Comparison of ENCODE assay signal across 9 mouse cellular contexts in the genomic region with DNA sequence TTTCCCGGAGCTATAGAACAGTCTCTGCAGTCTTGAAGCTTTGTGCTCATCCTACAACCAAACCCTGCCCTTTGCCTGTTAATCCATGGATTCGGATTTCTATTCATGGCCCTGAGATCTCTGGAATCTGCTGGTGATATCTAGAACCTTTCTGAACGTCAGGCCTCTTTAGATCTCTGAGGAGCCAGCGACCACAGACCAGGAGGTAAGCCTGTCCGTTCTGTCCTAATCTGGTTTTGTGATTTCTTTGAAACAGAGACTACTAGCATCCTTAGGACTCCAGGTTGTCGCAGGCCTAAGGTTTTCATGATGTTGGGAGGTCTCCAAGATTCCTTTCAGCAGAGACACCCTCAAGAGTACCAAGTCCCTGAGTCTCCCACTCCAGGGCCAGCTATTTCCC. TPM values are rescaled to one million over a fixed set of nuclear protein-coding genes. Genes with fewer than 3 reads are reported as not detected.
DNase-seq lines count a peak whose midpoint lies in the region; ATAC-seq and TF ChIP-seq lines count a peak whose summit lies in the region.
"Had no signal": no experiment of that assay in that cellular context is flagged by ENCODE, and none has a peak within 500 bp of the region (broad histone marks: within the 10 kb centered on the region; RNA-seq: fewer than 3 reads in every experiment).

No protein-coding gene starts in this region.

- peak overlapping the region; percentile 83 for H3K4me2 ChIP-seq in kidney, embryonic 16.5 days (replicated peaks; ENCODE audit: low read depth, low read length)
- H3K4me2 ChIP-seq in midbrain, embryonic 14.5 days (ENCODE audit: low read length), result peak overlapping the region; percentile 84

- no peak for TF ChIP-seq POLR2A in ES-Bruce4 (IDR thresholded peaks at IDR 0.05; ENCODE audit: insufficient read depth, low read length)
- TF ChIP-seq POLR2A in embryonic fibroblast, embryonic 13.5 days (IDR thresholded peaks at IDR 0.05; ENCODE audit: low read depth, low read length), result no peak

- DNase-seq in heart, adult 8-10 months (ENCODE audit: low spot score), result peak; percentile 33
- DNase-seq in heart, postnatal 25 days (ENCODE audit: low spot score), result no peak
- no peak for DNase-seq in midbrain, embryonic 14.5 days
- DNase-seq in spleen, postnatal 10 days (ENCODE audit: low spot score in 2 of 2), result no peak
- no peak for DNase-seq in retina, embryonic 14.5 days (ENCODE audit: low spot score)

- H3K36me3 ChIP-seq in ES-Bruce4 (ENCODE audit: control insufficient read depth, insufficient read depth, low read length, poor library complexity, severe bottlenecking), result no peaks in the 10 kb centered on the region
- H3K36me3 ChIP-seq in kidney, embryonic 16.5 days (ENCODE audit: insufficient read depth, low read length), result peaks cover 27% of the 10 kb centered on the region
- peaks cover 26% of the 10 kb centered on the region for H3K36me3 ChIP-seq in midbrain, embryonic 14.5 days (ENCODE audit: control insufficient read depth, insufficient read depth, low read length)

- TF ChIP-seq CTCF in ES-Bruce4 (IDR thresholded peaks at IDR 0.05; ENCODE audit: low read depth, low read length), result no peak
- TF ChIP-seq CTCF in embryonic fibroblast, embryonic 13.5 days (IDR thresholded peaks at IDR 0.05; ENCODE audit: borderline replicate concordance, insufficient read depth, low read length), result no peak

- no peaks in the 10 kb centered on the region for H3K27me3 ChIP-seq in ES-Bruce4 (ENCODE audit: control insufficient read depth, insufficient read depth, low read length, poor library complexity, severe bottlenecking)
- no peaks in the 10 kb centered on the region for H3K27me3 ChIP-seq in kidney, embryonic 16.5 days (ENCODE audit: insufficient read depth, low read length)
- H3K27me3 ChIP-seq in midbrain, embryonic 14.5 days (ENCODE audit: control insufficient read depth, insufficient read depth, low read length), result peaks cover 9% of the 10 kb centered on the region; the same call in 1 of the 2 replicates
- H3K27me3 ChIP-seq: Patski had no signal

- no peaks in the 10 kb centered on the region for H3K4me1 ChIP-seq in ES-Bruce4 (ENCODE audit: control insufficient read depth, insufficient read depth, low read length)
- H3K4me1 ChIP-seq in embryonic fibroblast, embryonic 13.5 days (ENCODE audit: control insufficient read depth, insufficient read depth, low read length), result peaks cover 6% of the 10 kb centered on the region
- H3K4me1 ChIP-seq in kidney, embryonic 16.5 days (ENCODE audit: insufficient read depth, low read length), result peaks cover 34% of the 10 kb centered on the region
- peaks cover 36% of the 10 kb centered on the region for H3K4me1 ChIP-seq in midbrain, embryonic 14.5 days (ENCODE audit: control insufficient read depth, insufficient read depth, low read length)

- intact Hi-C loops in heart, postnatal 25 days (cut with DNase I), result loop anchor here (5.0 kb wide), 1 partner anchor 37 kb away; no protein-coding TSS in a partner anchor

- ATAC-seq in kidney, embryonic 16.5 days (ENCODE audit: low FRiP score, low TSS enrichment), result 0 out of 2 replicates have a peak, but pooled peaks have one; percentile 0
- no peak for ATAC-seq in midbrain, embryonic 14.5 days (ENCODE audit: low FRiP score, low TSS enrichment)

- H3K9ac ChIP-seq in ES-Bruce4 (ENCODE audit: low read depth, poor library complexity, severe bottlenecking), result peak overlapping the region; percentile 51
- H3K9ac ChIP-seq in kidney, embryonic 16.5 days (replicated peaks; ENCODE audit: low read length), result peak overlapping the region; percentile 75
- H3K9ac ChIP-seq in midbrain, embryonic 14.5 days (replicated peaks; ENCODE audit: low read length), result peak overlapping the region; percentile 80

- 26% methylated on average over 6 of the region's 6 CpGs for WGBS in kidney, embryonic 16.5 days
- WGBS in midbrain, embryonic 14.5 days, result 13% methylated on average over 6 of the region's 6 CpGs

- no peak overlapping the region for H3K27ac ChIP-seq in ES-Bruce4 (ENCODE audit: insufficient read depth, low read length)
- H3K27ac ChIP-seq in embryonic fibroblast, embryonic 13.5 days (ENCODE audit: insufficient read depth, low read length), result peak overlapping the region; percentile 80
- H3K27ac ChIP-seq in kidney, embryonic 16.5 days (ENCODE audit: low read length), result peak overlapping the region; percentile 89
- H3K27ac ChIP-seq in midbrain, embryonic 14.5 days (replicated peaks; ENCODE audit: low read depth, low read length), result peak overlapping the region; percentile 92

- peak overlapping the region; percentile 52 for H3K4me3 ChIP-seq in ES-Bruce4 (ENCODE audit: low read depth, low read length)
- H3K4me3 ChIP-seq in embryonic fibroblast, embryonic 13.5 days (ENCODE audit: insufficient read depth, low read length), result peak overlapping the region; percentile 23
- H3K4me3 ChIP-seq in kidney, embryonic 16.5 days (ENCODE audit: low read length), result peak overlapping the region; percentile 76
- peak overlapping the region; percentile 71 for H3K4me3 ChIP-seq in midbrain, embryonic 14.5 days (replicated peaks; ENCODE audit: low read depth, low read length)

- TF ChIP-seq EP300 in ES-Bruce4 (IDR thresholded peaks at IDR 0.05; ENCODE audit: insufficient read depth, low read depth, low read length), result no peak

- H3K9me3 ChIP-seq in ES-Bruce4 (replicated peaks; ENCODE audit: control insufficient read depth, insufficient read depth, low read length, poor library complexity, severe bottlenecking), result no peaks in the 10 kb centered on the region
- H3K9me3 ChIP-seq in kidney, embryonic 16.5 days (ENCODE audit: low read length), result peaks cover 4% of the 10 kb centered on the region; the same call in 1 of the 2 replicates
- H3K9me3 ChIP-seq in midbrain, embryonic 14.5 days (ENCODE audit: control insufficient read depth, low read length), result no peaks in the 10 kb centered on the region

RNA-seq across cellular contexts. Expression of a gene that starts 0.4 kb away (rescaled TPM):
- total RNA-seq in heart, adult 8-10 months (2022), result 10 to 100 TPM; 31.3 to 46.4 (median 39.0) TPM
- total RNA-seq in heart, postnatal 25 days (2021), result 10 to 100 TPM; 39.3 to 54.1 TPM
- polyA plus RNA-seq in ES-Bruce4 (2011; ENCODE audit: insufficient read depth, insufficient read length, low read depth, missing spikeins), result 5.5 and 6.0 TPM in 2 replicates
- polyA plus RNA-seq in embryonic fibroblast, embryonic 13.5 days (2011; ENCODE audit: insufficient read length, low read depth, missing spikeins), result 22.4 and 23.2 TPM in 2 replicates
- 25.3 and 26.7 TPM in 2 replicates for polyA plus RNA-seq in kidney, embryonic 16.5 days (2015; fragmentation: Nextera tagmentation; extraction: Ambion mirVana)
- 31.1 and 47.7 TPM in 2 replicates for polyA plus RNA-seq in midbrain, embryonic 14.5 days (2014; fragmentation: Nextera tagmentation; extraction: Ambion mirVana)

RNA-seq across cellular contexts. Expression of a gene that starts 25.9 kb away (rescaled TPM):
- 10 to 100 TPM; 34.6 to 47.6 (median 41.4) TPM for total RNA-seq in heart, adult 8-10 months (2022)
- 10 to 100 TPM; 44.6 to 44.9 TPM for total RNA-seq in heart, postnatal 25 days (2021)
- 128 and 131 TPM in 2 replicates for polyA plus RNA-seq in ES-Bruce4 (2011; ENCODE audit: insufficient read depth, insufficient read length, low read depth, missing spikeins)
- polyA plus RNA-seq in embryonic fibroblast, embryonic 13.5 days (2011; ENCODE audit: insufficient read length, low read depth, missing spikeins), result 88.0 and 105 TPM in 2 replicates
- polyA plus RNA-seq in kidney, embryonic 16.5 days (2015; fragmentation: Nextera tagmentation; extraction: Ambion mirVana), result 181 TPM in 2 replicates
- 152 and 207 TPM in 2 replicates for polyA plus RNA-seq in midbrain, embryonic 14.5 days (2014; fragmentation: Nextera tagmentation; extraction: Ambion mirVana)

RNA-seq across cellular contexts. Expression of a gene that starts 37.4 kb away (rescaled TPM):
- total RNA-seq in heart, adult 8-10 months (2022), result 100 to 1,000 TPM; 142 to 162 (median 148) TPM
- total RNA-seq in heart, postnatal 25 days (2021), result 100 to 1,000 TPM; 101 to 111 TPM
- polyA plus RNA-seq in ES-Bruce4 (2011; ENCODE audit: insufficient read depth, insufficient read length, low read depth, missing spikeins), result 57.1 and 57.8 TPM in 2 replicates
- polyA plus RNA-seq in embryonic fibroblast, embryonic 13.5 days (2011; ENCODE audit: insufficient read length, low read depth, missing spikeins), result 13.1 and 15.6 TPM in 2 replicates
- 8.6 and 11.4 TPM in 2 replicates for polyA plus RNA-seq in kidney, embryonic 16.5 days (2015; fragmentation: Nextera tagmentation; extraction: Ambion mirVana)
- polyA plus RNA-seq in midbrain, embryonic 14.5 days (2014; fragmentation: Nextera tagmentation; extraction: Ambion mirVana), result 0.18 and 1.2 TPM in 2 replicates

Comparison
In these comparisons a context has a peak if more than half of its experiments do, and no peak if none do; other contexts are left out.
1. H3K4me3 ChIP-seq: peak in every context shown above with its lines; median percentile 76 in kidney, embryonic 16.5 days; 71 in midbrain, embryonic 14.5 days; 52 in ES-Bruce4; 23 in embryonic fibroblast, embryonic 13.5 days.